Mouse (Mus musculus) intestine, embryonic 15.5 days (tissue): ENCODE data around the gene Gm13030. TPM values are rescaled to one million over a fixed set of nuclear protein-coding genes. Genes with fewer than 3 reads are reported as not detected.
"Not testable (repeated sequence)": the region's sequence is repeated elsewhere in the genome, so short reads cannot be mapped to it uniquely, and the experiment has no call there.

ENCODE experiments used
- ATAC-seq: fragments of 200-750 bp; cut with Nextera tagmentation; 2 replicates; pipeline ENCODE4 v1.8.0; 2017; ENCODE audit warnings: moderate TSS enrichment, moderate library complexity
- H3K27ac ChIP-seq: fragments of 300-500 bp; sonication (generic); 2 replicates; pipeline ENCODE4 v1.5.1; 2015; ENCODE audit warnings: mild to moderate bottlenecking, inconsistent platforms
- H3K27me3 ChIP-seq: fragments of 300-500 bp; sonication (generic); replicated peaks from 2 replicates; pipeline ENCODE4 v1.6.1; 2015; ENCODE audit warnings: inconsistent platforms
- H3K36me3 ChIP-seq: fragments of 300-500 bp; sonication (generic); 2 replicates; pipeline ENCODE4 v1.6.1; 2015; ENCODE audit warnings: inconsistent platforms
- H3K4me1 ChIP-seq: fragments of 300-500 bp; sonication (generic); replicated peaks from 2 replicates; pipeline ENCODE4 v1.6.1; 2015; ENCODE audit warnings: inconsistent platforms
- H3K4me2 ChIP-seq: fragments of 300-500 bp; sonication (generic); replicated peaks from 2 replicates; pipeline ENCODE4 v1.6.1; 2015; ENCODE audit warnings: mild to moderate bottlenecking, inconsistent platforms
- H3K4me3 ChIP-seq: fragments of 300-500 bp; sonication (generic); replicated peaks from 2 replicates; pipeline ENCODE4 v1.5.1; 2015; ENCODE audit warnings: inconsistent platforms
- H3K9ac ChIP-seq: fragments of 300-500 bp; sonication (generic); 2 replicates; pipeline ENCODE4 v1.6.1; 2015; ENCODE audit warnings: inconsistent platforms
- H3K9me3 ChIP-seq: fragments of 300-500 bp; sonication (generic); 2 replicates; pipeline ENCODE4 v1.6.1; 2016; ENCODE audit warnings: inconsistent platforms
- WGBS: fragments of 180-500 bp; shearing (Covaris S2); methylation state at CpG from one replicate; pipeline ENCODE4 v1.1.7; 2015; 5-methylcytosine and 5-hydroxymethylcytosine counted together
- polyA plus RNA-seq: library from polyadenylated mRNA; unstranded; fragments of >200 nt; fragmentation: Nextera tagmentation; extraction: Ambion mirVana; gene quantifications from 2 replicates; pipeline ENCODE4 v1.2.1, GENCODE M21; 2015

The Gm13030 gene
- polyA plus RNA-seq, 1 experiment from 2014 or later, result not detected

DNA sequence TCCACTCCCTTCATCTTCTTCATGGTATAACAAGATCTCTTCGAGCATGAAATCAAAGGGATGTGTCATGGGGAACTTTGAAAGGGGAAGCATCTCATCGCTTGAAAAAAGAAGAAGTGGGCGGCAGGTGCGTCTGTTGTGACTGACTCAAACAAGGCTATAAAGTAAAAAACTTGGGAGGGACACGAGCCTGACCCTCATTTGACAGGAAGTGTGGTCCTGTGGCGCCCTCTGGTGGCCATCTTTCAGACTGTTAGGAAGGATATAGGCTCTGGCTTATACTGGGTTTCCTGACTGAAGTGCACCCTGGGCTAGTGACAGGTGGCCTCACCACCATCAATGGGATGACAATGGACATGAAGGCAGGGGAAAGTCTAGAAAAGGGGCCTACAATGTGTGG lies 10.5 kb upstream of the Gm13030 start:
- Histone ChIP-seq H3K36me3 (no peaks in the 10 kb centered on the region), H3K27me3 (no peaks in the 10 kb centered on the region), H3K9ac (no peak overlapping the region), H3K4me3 (no peak overlapping the region), H3K27ac (no peak overlapping the region), H3K4me2 (no peak overlapping the region), H3K4me1 (0 out of 2 replicates have a peak, but pooled peaks cover 6% of the 10 kb centered on the region), H3K9me3 (no peaks in the 10 kb centered on the region)
- ATAC-seq, result peak; percentile 54; the same call in 1 of the 2 replicates
- 11% methylated on average over 6 of the region's 6 CpGs for WGBS

DNA sequence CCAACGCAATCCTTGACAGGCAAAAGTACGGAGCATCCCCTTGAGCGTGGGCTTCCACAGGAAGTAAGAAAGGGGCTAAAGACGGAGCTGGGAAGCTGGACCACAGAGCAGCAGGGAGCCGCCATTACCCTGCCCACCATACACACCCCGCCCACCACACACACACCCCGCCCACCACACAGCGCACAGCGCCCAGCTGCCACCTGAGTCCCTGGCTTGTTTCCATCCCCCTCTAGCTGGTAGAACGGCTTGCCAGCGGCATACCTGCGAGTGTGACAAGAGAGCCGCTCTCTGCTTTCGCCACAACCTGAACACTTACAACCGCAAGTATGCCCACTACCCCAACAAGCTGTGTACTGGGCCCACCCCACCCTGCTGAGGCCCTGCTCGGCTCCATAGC lies 8.4 kb upstream of the Gm13030 start:
- H3K9me3 ChIP-seq, result no peaks in the 10 kb centered on the region
- H3K4me1 ChIP-seq, result 0 out of 2 replicates have a peak, but pooled peaks cover 6% of the 10 kb centered on the region
- peak overlapping the region; percentile 44 for H3K4me2 ChIP-seq
- 13% methylated on average over 16 of the region's 16 CpGs for WGBS
- H3K36me3 ChIP-seq, result no peaks in the 10 kb centered on the region
- ATAC-seq, result no peak
- no peak overlapping the region for H3K9ac ChIP-seq
- H3K4me3 ChIP-seq, result no peak overlapping the region
- H3K27ac ChIP-seq, result no peak overlapping the region
- no peaks in the 10 kb centered on the region for H3K27me3 ChIP-seq

DNA sequence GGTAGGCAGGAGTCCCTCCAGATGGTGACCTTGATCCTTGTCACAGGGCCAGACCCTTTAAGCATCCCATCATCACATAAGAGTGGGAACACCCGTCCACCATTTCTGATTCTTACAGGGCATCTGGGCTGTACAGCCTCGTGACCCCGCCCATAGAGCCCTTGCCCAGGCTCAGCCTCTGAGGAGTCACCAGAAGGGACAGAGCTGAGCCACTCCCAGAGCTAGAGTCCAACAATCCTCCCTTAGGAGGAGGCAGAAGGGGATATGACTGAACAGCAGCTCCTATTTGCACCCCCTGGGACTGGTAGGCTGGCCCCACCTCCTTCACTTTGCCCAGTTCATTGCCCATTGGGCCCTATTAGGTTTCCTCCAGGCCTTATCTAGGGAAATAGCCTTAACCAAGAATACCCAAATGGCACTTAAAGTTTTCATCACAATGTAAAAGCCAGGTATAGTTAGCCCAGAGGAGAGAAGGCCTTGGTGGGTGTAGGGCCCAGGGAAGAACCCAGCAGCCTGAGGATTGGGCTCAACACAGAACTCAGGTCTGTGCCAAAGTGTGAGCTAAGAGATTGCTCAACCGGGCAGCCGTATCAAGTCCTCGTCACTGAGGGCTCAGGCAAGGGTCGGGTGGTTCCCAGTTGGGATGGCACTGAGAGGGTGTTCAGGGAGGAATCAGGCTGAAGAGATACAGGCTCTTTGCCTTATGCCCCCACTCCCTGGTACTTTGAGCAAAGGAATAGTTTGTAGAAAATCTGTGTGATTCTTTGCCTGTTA lies 7.2 kb upstream of the Gm13030 start:
- ATAC-seq, result peak; percentile 31; the same call in 1 of the 2 replicates
- 80% methylated on average over 7 of the region's 7 CpGs for WGBS

GRCm38 (mm10) chr4:138879808-138880207 lies 6.0 kb upstream of the Gm13030 start:
- WGBS, result 87% methylated on average over 11 of the region's 11 CpGs
- Histone ChIP-seq H3K4me3 (no peak overlapping the region), H3K27me3 (no peaks in the 10 kb centered on the region), H3K9ac (no peak overlapping the region), H3K4me1 (0 out of 2 replicates have a peak, but pooled peaks cover 6% of the 10 kb centered on the region), H3K4me2 (no peak overlapping the region), H3K27ac (no peak overlapping the region), H3K36me3 (no peaks in the 10 kb centered on the region), H3K9me3 (no peaks in the 10 kb centered on the region)
- no peak for ATAC-seq

More for the DNA sequence above, 7.2 kb upstream of the Gm13030 start:
- 0 out of 2 replicates have a peak, but pooled peaks cover 6% of the 10 kb centered on the region for H3K4me1 ChIP-seq
- H3K9ac ChIP-seq, result no peak overlapping the region
- H3K9me3 ChIP-seq, result no peaks in the 10 kb centered on the region
- H3K27ac ChIP-seq, result no peak overlapping the region
- no peak overlapping the region for H3K4me2 ChIP-seq
- H3K27me3 ChIP-seq, result no peaks in the 10 kb centered on the region
- H3K36me3 ChIP-seq, result no peaks in the 10 kb centered on the region
- H3K4me3 ChIP-seq, result no peak overlapping the region

- H3K27me3 ChIP-seq, result no peaks in the 10 kb centered on the region
- 0 out of 2 replicates have a peak, but pooled peaks cover 6% of the 10 kb centered on the region for H3K4me1 ChIP-seq
- H3K36me3 ChIP-seq, result no peaks in the 10 kb centered on the region
- H3K4me3 ChIP-seq, result no peak overlapping the region
- ATAC-seq, result no peak
- WGBS, result 51% methylated on average over 8 of the region's 8 CpGs
- no peak overlapping the region for H3K9ac ChIP-seq
- H3K4me2 ChIP-seq, result no peak overlapping the region
- H3K9me3 ChIP-seq, result no peaks in the 10 kb centered on the region
- H3K27ac ChIP-seq, result no peak overlapping the region
Observed at GRCm38 (mm10) chr4:138878783-138879182, 5.0 kb upstream of the Gm13030 start.

GRCm38 (mm10) chr4:138877731-138878130 lies 4.0 kb upstream of the Gm13030 start, which contains the start of gene Pla2g2e:
TSS of gene Pla2g2e (plus strand) at chr4:138877942.
- H3K4me3 ChIP-seq, result no peak within 1 kb of the TSS
- no peaks in the 10 kb centered on the region for H3K9me3 ChIP-seq
- no peak within 1 kb of the TSS for H3K4me2 ChIP-seq
- no peaks in the 10 kb centered on the region for H3K36me3 ChIP-seq
- H3K4me1 ChIP-seq, result 0 out of 2 replicates have a peak, but pooled peaks cover 6% of the 10 kb centered on the region
- ATAC-seq, result peak; percentile 74
- no peak within 1 kb of the TSS for H3K27ac ChIP-seq
- no peak within 1 kb of the TSS for H3K9ac ChIP-seq
- 60% methylated on average over 4 of the region's 4 CpGs for WGBS
- no peaks in the 10 kb centered on the region for H3K27me3 ChIP-seq

- no peak for ATAC-seq
- no peak overlapping the region for H3K4me2 ChIP-seq
- H3K4me1 ChIP-seq, result no peaks in the 10 kb centered on the region
- WGBS, result 95% methylated on average over 2 of the region's 2 CpGs
- H3K9me3 ChIP-seq, result no peaks in the 10 kb centered on the region
- no peak overlapping the region for H3K4me3 ChIP-seq
- H3K27me3 ChIP-seq, result no peaks in the 10 kb centered on the region
- H3K9ac ChIP-seq, result no peak overlapping the region
- H3K36me3 ChIP-seq, result no peaks in the 10 kb centered on the region
- no peak overlapping the region for H3K27ac ChIP-seq
Observed at GRCm38 (mm10) chr4:138875986-138876385, 2.2 kb upstream of the Gm13030 start.

DNA sequence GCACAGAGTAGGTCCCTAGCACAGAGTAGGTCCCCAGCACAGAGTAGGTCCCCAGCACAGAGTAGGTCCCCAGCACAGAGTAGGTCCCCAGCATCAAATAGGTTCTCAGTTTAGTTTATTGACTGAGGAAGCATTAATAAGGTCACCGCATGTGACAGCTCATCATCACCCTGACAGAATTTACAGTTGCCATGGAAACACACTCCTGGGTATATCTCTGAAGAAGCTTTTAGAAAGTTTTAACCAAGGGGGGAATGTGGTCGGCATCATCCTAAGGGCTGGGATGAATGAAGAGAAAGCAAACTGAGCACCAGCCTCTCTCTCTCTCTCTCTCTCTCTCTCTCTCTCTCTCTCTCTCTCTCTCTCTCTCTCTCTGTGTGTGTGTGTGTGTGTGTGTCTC lies 1.5 kb upstream of the Gm13030 start:
- H3K27me3 ChIP-seq, H3K9me3 ChIP-seq, H3K9ac ChIP-seq, H3K4me1 ChIP-seq, H3K27ac ChIP-seq, H3K4me3 ChIP-seq, H3K36me3 ChIP-seq, H3K4me2 ChIP-seq, ATAC-seq: not testable (repeated sequence)
- 91% methylated on average over 2 of the region's 2 CpGs for WGBS

DNA sequence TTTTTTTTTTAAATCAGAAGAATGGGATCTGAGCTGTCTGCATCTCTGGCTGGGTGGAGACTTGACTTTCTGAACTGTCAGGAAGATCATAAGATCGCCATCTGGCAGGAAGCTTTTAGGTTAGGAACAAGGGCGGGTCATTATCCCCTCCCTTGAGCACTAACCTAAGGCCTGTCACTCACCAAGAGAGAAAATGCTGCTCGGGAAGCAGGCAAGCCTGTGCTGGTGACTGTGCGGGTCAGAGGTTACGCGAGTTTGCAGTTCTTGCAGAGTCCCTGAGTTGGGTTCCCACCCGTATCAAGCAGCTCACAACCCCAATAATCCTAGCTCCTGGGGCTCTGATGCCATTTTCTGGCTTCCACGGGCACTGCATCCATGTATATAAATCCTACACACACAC lies 5.1 kb downstream of the Gm13030 start:
- H3K9me3 ChIP-seq, result no peaks in the 10 kb centered on the region
- no peak for ATAC-seq
- WGBS, result 57% methylated on average over 8 of the region's 8 CpGs
- H3K27me3 ChIP-seq, result no peaks in the 10 kb centered on the region
- no peak overlapping the region for H3K4me2 ChIP-seq
- no peaks in the 10 kb centered on the region for H3K36me3 ChIP-seq
- no peak overlapping the region for H3K9ac ChIP-seq
- H3K27ac ChIP-seq, result no peak overlapping the region
- H3K4me1 ChIP-seq, result no peaks in the 10 kb centered on the region
- no peak overlapping the region for H3K4me3 ChIP-seq

GRCm38 (mm10) chr4:138866413-138866812 lies 7.4 kb downstream of the Gm13030 start:
- 11% methylated on average over 7 of the region's 7 CpGs for WGBS
- Histone ChIP-seq H3K9me3 (no peaks in the 10 kb centered on the region), H3K4me1 (no peaks in the 10 kb centered on the region), H3K27ac (no peak overlapping the region), H3K27me3 (no peaks in the 10 kb centered on the region), H3K9ac (no peak overlapping the region), H3K4me3 (no peak overlapping the region), H3K36me3 (no peaks in the 10 kb centered on the region), H3K4me2 (no peak overlapping the region)
- ATAC-seq, result 0 out of 2 replicates have a peak, but pooled peaks have one; percentile 23

- Histone ChIP-seq H3K36me3 (no peaks in the 10 kb centered on the region), H3K27ac (no peak overlapping the region), H3K9ac (no peak overlapping the region), H3K9me3 (no peaks in the 10 kb centered on the region), H3K4me3 (no peak overlapping the region), H3K4me2 (no peak overlapping the region), H3K27me3 (no peaks in the 10 kb centered on the region), H3K4me1 (no peaks in the 10 kb centered on the region)
- ATAC-seq, result no peak
- 65% methylated on average over 6 of the region's 6 CpGs for WGBS
Observed at GRCm38 (mm10) chr4:138865991-138866390, 7.8 kb downstream of the Gm13030 start.

GRCm38 (mm10) chr4:138865092-138865491 lies 8.7 kb downstream of the Gm13030 start:
- H3K27me3 ChIP-seq, result no peaks in the 10 kb centered on the region
- no peak overlapping the region for H3K9ac ChIP-seq
- ATAC-seq, result no peak
- no peaks in the 10 kb centered on the region for H3K36me3 ChIP-seq
- no peak overlapping the region for H3K27ac ChIP-seq
- no peak overlapping the region for H3K4me3 ChIP-seq
- H3K4me2 ChIP-seq, result no peak overlapping the region
- 32% methylated on average over 5 of the region's 5 CpGs for WGBS
- no peaks in the 10 kb centered on the region for H3K9me3 ChIP-seq
- no peaks in the 10 kb centered on the region for H3K4me1 ChIP-seq
